Mouse (Mus musculus): ENCODE data around the gene Hdac7. TPM values are rescaled to one million over a fixed set of nuclear protein-coding genes. Genes with fewer than 3 reads are reported as not detected.

Gene Hdac7
- total RNA-seq, 2 experiments from 2014 or later: 26.9 to 37.1 TPM

DNA sequence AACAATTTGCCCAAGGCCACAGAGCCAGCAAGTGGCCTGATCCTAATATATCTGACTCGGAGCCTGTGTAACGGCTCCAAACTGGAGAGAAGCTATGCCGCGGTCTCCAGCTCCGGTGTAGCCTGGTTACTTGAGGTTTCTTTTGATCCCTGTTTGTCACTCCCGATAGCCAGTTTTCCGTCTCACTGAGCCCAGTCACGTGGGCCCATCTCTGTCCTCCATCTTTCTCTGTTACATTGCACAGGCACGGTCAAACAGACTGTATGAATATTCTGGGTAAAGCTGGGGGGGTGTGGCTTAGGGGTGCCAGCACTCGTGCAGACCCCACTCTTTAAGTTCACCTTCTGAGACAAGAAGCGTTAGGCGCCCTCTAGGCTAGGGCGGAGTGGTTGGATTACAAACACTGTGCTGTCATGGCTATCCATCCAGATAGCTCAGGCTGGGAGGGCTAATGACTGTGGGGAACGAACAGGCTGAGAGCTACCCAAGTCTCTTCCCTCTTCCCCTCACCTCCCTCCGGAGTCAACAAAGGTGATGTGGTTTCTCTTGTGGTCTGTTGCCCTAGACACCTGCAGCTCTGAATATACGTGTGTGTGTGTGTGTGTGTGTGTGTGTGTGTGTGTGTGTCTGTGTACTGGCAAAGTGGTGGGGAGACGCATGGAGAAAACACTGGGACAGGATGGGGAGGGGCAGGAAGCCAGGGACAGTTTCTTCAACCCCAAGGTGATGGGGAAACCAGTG, 8.0 kb downstream of the Hdac7 start:
- intact Hi-C loops (cut with DNase I): no loop called here
- DNase-seq: no peak

GRCm38 (mm10) chr15:97832764-97833479, 11.4 kb downstream of the Hdac7 start:
- DNase-seq: no peak
- intact Hi-C loops (cut with DNase I): no loop called here

DNA sequence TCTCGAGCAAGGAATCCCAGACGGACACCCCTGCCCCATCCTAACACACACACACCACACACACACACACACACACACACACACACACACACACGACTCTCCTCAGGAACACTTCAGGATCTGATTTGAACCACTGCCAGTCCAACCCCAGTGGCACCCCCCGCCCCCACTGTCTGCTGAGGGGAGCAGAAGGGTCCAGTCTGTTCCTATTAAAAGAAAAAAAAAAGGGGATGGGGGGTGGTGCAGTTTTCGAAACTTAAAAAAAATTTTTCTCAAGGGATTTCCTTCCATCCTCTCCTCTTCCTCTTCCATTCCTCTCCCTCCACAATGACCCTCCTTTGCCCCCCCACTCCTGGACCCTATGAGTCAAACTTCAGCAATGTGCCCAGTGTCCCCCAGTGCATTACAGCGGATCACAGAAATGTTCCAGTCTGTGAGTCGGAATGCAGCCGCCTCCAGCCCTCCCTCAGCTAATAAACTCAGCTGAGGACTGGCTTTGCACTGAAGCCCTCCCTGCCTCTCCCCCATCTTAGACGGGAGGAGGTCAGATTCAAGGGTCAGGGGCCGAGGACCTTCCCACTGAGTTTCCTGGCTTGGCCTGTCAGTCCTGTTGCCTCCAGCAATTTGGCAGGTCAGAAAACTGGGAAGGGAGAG, 12.2 kb downstream of the Hdac7 start:
- peak in 1 of 2 experiments; percentile 56 for DNase-seq
- intact Hi-C loops (cut with DNase I): loop anchor here (1.0 kb wide), 1 partner anchor 8 kb away; no protein-coding TSS in a partner anchor

DNA sequence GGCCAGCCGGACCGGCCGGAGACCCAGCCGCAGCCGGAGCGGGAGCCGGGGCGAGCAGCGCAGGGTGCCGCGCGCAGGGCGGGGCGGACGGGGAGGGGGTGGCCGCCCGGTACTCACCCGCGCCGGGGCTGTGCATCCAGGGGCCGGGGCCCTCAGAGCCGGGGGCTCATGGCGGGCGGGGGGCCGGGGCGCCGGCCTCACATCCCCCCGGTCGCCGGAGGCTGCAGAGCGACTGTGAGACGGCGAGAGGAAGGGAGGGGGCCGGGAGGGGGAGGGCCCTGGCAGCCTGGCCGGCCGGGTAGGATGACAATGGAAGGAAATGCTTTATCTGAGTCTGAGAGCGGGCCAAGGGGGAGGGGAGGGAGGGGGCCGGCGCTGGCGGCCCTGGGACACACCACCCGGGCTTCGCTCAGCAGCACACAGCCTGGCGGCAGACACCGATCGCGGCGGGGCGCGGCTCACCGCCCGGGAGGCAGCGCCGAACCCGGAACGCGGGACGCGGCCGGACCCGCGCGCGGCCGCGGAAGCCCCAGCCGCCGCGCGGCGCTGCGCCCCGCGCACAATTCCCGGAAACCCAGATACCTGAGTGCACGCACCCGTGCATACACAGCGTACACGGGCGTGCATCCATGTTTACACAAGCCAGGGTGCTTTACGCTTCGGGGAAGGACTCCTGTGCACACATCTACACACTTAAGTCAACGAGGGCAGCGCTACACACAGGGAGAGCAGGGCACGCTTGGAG, 12.9 kb downstream of the Hdac7 start:
- DNase-seq: peak; percentile 74 to 82
- intact Hi-C loops (cut with DNase I): loop anchor here (1.0 kb wide), 1 partner anchor 9 kb away; no protein-coding TSS in a partner anchor

DNA sequence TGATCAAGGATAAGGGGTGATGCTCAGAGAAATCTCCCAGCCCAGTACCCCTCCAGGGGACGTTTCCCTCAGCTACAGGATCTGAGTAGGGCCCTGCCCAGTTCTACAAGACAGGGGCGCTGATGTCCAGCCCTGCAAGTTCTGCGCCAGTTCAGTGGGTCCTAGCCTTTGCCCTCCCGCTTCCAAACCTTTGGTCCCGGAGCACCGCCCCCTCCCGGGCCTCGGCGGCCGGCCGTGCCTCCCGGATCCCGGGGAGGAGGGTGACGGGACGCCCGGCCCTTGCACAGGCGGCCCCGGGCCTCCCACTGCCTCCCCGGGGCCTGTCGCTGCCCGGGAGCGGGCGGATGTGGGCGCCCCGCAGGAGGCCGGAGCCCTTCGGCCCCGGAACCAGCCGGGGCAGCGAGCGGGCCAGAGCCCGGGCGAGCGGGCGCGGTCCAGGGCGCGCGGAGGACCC, 13.5 kb downstream of the Hdac7 start:
- intact Hi-C loops (cut with DNase I): loop anchor here (1.0 kb wide), 1 partner anchor 9 kb away; no protein-coding TSS in a partner anchor
- DNase-seq: peak; percentile 61 to 82

DNA sequence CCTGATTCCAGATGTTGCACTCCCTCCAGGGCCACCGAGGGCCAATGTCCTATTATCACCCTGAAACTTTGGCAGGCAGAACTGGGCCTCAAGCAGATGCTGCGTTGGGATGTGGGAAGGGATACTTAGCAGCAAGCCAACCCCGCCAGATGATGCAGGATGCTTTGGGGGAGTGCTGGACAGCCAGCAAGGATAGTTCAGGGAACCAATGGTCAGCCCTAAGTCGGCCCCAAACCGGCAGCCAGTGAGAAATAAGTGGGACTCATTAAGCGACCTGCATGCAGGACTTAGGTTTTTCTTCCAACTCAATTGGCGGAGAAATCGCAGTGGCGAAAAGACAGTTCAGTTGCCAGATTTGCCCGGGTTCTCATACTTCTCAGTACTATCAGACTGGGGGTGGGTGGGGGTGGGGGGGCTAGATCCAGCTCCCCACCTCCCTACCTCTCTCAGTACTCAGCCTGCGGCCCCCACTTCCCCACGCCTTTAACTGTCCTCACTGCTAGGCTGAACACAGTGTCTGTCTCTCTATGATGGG, 14.0 kb downstream of the Hdac7 start:
- intact Hi-C loops (cut with DNase I): no loop called here
- peak in 1 of 2 experiments; percentile 53 for DNase-seq

GRCm38 (mm10) chr15:97829432-97829831, 14.9 kb downstream of the Hdac7 start:
- no peak for DNase-seq
- intact Hi-C loops (cut with DNase I): no loop called here

DNA sequence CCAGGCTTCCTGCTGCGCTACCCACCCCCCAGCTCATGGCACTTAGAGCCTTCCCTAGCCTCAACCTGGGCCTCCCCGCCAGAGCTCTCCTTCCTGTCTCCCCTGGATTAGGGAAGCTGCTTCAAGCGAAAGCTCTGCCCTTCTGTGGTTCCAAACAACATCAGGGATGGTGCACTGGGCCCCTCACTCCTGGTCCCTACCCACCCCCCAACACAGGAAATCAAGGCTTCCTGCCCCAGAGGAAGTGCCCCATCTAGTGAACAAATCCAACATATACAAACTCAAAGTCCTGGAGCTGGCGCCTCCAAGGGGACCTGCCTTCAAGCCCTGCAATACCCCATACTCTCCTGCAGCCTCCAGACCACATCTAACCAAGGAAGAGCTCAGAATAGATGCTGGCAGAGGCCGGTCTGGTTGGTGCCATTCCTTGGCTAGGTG, 15.4 kb downstream of the Hdac7 start:
- intact Hi-C loops (cut with DNase I): no loop called here
- DNase-seq: peak in 1 of 2 experiments; percentile 57

DNA sequence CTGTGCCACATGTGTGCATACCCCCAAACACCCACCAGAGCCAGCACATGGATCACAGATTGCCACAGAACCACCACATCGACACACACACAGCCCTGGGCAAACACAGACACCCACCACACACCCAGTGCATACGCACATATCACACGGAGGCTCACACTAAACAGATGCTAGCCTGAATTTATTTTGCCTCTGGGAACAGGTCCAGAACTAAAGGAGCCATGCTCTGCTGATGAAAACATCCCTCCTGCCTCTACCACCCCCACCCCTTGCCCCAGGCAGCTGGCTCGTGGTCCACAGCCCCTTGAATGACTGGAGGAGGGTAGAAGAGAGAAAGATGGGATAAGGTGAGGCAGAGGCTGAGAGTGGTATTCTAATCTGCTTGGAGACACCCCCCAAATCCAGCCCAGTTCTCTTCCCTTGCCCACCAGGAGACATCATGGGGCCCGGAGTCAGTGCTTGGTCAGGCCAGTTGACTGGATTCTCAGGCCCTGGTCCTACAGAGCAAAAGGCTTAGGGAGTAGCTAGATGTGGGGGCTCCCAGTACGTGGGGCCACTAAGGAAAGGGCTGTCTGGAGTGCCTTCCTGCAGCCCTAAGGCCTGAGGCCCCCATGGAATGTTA, 16.0 kb downstream of the Hdac7 start:
- intact Hi-C loops (cut with DNase I): no loop called here
- DNase-seq: no peak

DNA sequence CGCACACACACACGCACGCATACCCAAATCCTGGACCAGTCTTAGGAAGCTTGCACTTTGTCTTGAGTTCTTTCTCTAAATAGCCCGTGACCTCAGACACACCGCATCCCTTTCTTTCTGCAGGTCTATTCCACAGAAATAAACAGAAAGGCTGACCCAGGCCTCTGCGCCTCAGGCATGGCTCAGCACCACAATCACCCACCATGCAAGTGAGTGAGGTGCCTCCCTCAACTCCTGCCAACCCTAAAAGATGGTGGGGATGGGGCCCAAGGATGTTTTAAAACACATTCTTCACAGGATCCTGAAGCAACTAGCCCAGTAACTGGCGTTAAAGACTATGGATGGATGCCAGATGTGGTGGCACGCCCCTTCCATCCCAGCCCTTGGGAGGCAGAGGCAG, 16.9 kb downstream of the Hdac7 start:
- no peak for DNase-seq
- intact Hi-C loops (cut with DNase I): no loop called here

GRCm38 (mm10) chr15:97826588-97827261, 17.6 kb downstream of the Hdac7 start:
- intact Hi-C loops (cut with DNase I): no loop called here
- DNase-seq: no peak

- no peak for DNase-seq
- intact Hi-C loops (cut with DNase I): loop anchor here (1.0 to 2.0 kb wide), 3 partner anchors 15 to 23 kb away; no protein-coding TSS in a partner anchor
Observed at GRCm38 (mm10) chr15:97825941-97826587, 18.2 kb downstream of the Hdac7 start.

DNA sequence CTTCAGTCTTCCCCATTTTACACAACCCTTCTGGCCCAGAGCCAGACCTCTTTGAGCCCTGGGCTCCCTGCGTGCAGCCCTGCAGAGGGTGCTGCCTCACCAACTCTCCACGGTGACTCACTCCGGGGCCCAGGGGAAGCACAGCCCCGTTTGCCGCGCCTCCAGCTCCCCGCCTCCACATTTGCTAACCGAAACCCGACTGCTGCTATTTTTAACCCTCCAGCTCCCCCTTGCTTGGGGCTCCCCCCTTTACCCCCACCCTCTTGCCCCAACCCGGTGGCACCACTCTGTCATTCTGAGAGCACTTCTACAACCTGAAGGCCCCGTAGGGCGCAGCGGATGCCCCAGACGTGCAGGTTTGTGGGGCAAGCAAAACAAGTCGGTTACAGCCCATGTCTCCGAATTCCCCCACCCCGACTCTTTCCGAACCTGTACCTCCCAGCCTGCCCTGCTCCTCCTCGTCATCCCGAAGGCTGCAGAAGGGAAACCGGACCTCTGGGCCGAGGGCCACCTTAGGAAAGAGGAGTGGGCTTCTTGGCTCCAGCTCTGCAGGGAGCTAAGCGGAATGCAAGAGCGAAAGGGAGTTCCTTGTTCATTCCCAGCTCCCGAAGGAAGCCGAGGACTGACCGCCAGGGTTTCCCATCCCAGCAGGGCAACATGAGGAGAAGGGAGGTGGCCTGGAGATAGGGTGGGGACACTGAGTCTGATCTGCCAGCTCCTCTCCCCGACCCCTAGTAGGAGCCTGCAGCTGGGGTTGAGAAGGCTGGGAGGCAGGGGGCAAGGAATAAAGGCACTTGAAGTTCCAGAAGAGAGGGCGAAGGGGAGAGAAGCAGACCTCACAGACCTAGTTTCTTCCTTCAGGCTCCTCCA, 19.0 kb downstream of the Hdac7 start:
- intact Hi-C loops (cut with DNase I): loop anchor here (1.0 to 2.0 kb wide), 3 partner anchors 15 to 24 kb away; no protein-coding TSS in a partner anchor
- peak; percentile 83 to 86 for DNase-seq

- peak in 1 of 2 experiments; percentile 54 for DNase-seq
- intact Hi-C loops (cut with DNase I): loop anchor here (2.0 kb wide), 2 partner anchors 13 to 17 kb away; no protein-coding TSS in a partner anchor
Observed at GRCm38 (mm10) chr15:97824042-97824441, 20.3 kb downstream of the Hdac7 start.

- no peak for DNase-seq
- intact Hi-C loops (cut with DNase I): no loop called here
Observed at GRCm38 (mm10) chr15:97823479-97823878, 20.8 kb downstream of the Hdac7 start.

- no peak for DNase-seq
- intact Hi-C loops (cut with DNase I): no loop called here
Observed at GRCm38 (mm10) chr15:97822545-97823228, 21.6 kb downstream of the Hdac7 start.

- no peak for DNase-seq
- intact Hi-C loops (cut with DNase I): no loop called here
Observed at GRCm38 (mm10) chr15:97821983-97822363, 22.3 kb downstream of the Hdac7 start.

Measured in heart, postnatal 36 days (tissue).